Mouse (Mus musculus) neural tube, postnatal 0 days (tissue): ENCODE measurements around the gene Olfr279. TPM values are rescaled to one million over a fixed set of nuclear protein-coding genes. Genes with fewer than 3 reads are reported as not detected.

Experiments
- microRNA-seq: library from miRNA; unstranded; fragments of <30 nt; microRNA quantifications from one replicate; pipeline ENCODE4, GENCODE M21; 2016
- polyA plus RNA-seq: library from polyadenylated mRNA; unstranded; fragments of >200 nt; fragmentation: Nextera tagmentation; extraction: Ambion mirVana; gene quantifications from 2 replicates; pipeline ENCODE4 v1.2.1, GENCODE M21; 2015

The Olfr279 gene
- polyA plus RNA-seq, result not detected in 2 replicates

DNA sequence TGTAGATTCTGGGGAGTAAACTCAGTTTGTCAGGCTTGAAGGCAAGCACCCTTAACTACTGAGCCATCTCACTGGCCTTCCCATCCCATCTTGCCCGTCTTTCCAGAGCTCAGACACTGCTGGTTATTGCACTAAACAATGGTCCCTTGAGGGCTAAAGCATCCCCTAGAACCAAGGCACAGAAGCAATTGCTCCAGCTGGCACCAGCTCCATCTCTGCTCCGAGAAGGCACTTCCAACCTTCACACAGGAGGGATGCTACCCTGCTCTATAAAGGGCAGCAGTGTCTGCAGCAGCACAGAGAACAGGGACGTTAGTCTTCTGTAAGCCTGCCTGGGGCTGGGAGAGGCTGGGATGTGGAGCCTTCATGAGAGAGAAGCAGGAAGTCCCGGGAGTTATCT, at the start of gene Olfr279:
TSS of gene Olfr279 (plus strand) at position 301 of the 400 bp plus-strand sequence.

GRCm38 (mm10) chr15:98452288-98452687, 39.9 kb upstream of the Olfr279 start, which contains the start of gene Olfr281:
Gene Olfr281, plus strand, starts transcription at chr15:98452588.

DNA sequence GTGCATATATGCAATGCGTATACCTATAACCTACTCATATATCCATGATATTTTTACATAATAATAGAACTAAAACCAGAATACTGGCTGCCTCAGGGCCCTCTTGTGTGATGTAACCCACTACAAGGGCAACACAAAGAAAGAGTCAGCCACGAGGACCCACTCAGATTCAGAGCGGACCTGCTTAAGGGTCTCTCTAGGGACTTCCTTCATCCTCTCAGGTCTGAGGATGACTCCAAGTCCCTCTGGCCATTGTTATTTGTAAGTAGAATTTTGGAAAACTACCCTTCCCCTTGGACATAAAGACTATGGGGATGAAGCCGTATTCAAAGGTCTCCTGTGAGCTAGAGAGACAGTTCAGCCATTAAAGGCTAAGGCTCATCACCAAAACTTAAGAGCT, 22.6 kb upstream of the Olfr279 start, which contains the start of gene OR5BS1P:
TSS of gene OR5BS1P (plus strand) at position 301 of the 400 bp plus-strand sequence.

DNA sequence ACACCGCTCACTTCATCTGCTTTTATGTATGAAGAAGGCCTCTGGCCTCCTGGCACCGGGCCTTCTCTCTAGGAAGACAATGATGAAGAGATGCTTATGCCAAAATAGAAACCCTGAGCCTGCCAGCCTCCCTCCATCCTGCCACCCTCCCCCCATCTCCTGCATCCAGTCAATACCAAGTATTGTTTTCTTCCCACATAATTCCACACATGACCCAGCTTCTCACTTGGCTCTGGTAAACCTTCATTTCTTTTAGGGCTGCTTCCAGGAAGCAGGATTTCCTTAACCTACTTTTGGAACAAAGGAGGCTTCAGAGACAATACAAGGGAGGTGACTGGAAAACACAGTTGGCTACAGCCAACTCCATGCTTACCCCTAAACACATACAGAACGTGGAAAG, 9.5 kb upstream of the Olfr279 start, which contains the start of gene Lalba:
TSS of gene Lalba (minus strand) at position 21 of the 400 bp plus-strand sequence.

DNA sequence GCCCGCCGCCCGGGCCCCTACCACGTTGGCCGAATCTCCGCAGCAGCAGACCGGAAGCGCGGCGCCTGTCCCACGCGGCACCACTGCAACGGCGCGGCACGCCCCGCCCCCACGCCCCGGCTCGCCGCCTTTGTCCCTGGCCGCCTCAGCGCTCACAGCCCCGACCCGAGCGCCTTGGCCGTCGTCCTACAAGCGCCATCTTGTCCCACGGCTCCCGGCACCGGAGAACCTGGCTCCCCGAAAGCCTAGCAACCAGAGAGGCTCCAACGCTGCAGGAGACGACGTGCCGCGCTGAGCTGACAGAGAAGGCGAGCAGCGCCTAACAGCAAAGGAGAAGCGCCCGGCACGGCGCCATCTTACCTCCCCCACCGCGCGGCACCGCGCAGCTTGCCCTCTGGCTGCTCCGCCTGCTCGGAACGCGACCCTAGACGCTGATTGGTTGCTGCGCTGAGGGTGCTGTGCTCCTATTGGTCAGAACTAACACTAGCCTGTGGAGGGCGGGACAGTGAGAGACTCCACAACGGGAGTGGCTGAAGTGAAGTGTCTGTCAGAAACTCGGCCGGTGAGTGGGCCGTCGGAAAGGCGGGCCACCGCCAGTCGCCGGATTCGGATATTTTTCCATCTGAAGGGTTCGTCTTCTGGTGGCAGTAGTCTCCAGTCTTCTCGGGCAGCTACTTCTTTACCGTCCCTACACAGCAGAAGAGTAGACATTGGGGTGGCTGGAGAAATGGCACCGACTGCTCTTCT, 41.9 kb downstream of the Olfr279 start, which contains the start of gene Kansl2:
TSS of gene Kansl2 (minus strand) at position 384 of the 747 bp plus-strand sequence.

Small RNA genes within 50 kb of the gene (microRNA-seq; reads per million reads assigned to microRNA genes)
- gene Mir1291, result not detected

Other genes with a start within 250 kb of the Olfr279 start
- not detected in 2 replicates for gene H1fnt, start 235.1 kb upstream of the Olfr279 start, polyA plus RNA-seq
- gene Zfp641, start 196.2 kb upstream of the Olfr279 start, polyA plus RNA-seq, result 8.0 and 9.8 TPM in 2 replicates
- gene Olfr285, start 175.0 kb upstream of the Olfr279 start, polyA plus RNA-seq, result not detected in 2 replicates
- gene Olfr284, start 151.4 kb upstream of the Olfr279 start, polyA plus RNA-seq, result not detected in 2 replicates
- not detected in 2 replicates for gene Olfr283, start 111.5 kb upstream of the Olfr279 start, polyA plus RNA-seq
- gene Olfr282, start 61.2 kb upstream of the Olfr279 start, polyA plus RNA-seq, result not detected in 2 replicates
- gene Olfr281, start 39.8 kb upstream of the Olfr279 start, polyA plus RNA-seq, result 0.14 TPM in 1 of 2 replicates, not detected in the other
- gene OR5BS1P, start 22.5 kb upstream of the Olfr279 start, polyA plus RNA-seq, result not detected in 2 replicates
- gene Lalba, start 9.7 kb upstream of the Olfr279 start, polyA plus RNA-seq, result not detected in 2 replicates
- 80.5 and 87.7 TPM in 2 replicates for gene Kansl2, start 41.9 kb downstream of the Olfr279 start, polyA plus RNA-seq
- 40.5 and 42.5 TPM in 2 replicates for gene Ccnt1, start 78.5 kb downstream of the Olfr279 start, polyA plus RNA-seq
- not detected in 2 replicates for gene 4930415O20Rik, start 78.6 kb downstream of the Olfr279 start, polyA plus RNA-seq
- 8.7 and 9.7 TPM in 2 replicates for gene Adcy6, start 117.7 kb downstream of the Olfr279 start, polyA plus RNA-seq
- gene Cacnb3, start 138.4 kb downstream of the Olfr279 start, polyA plus RNA-seq, result 76.7 and 90.3 TPM in 2 replicates
- gene Ddx23, start 170.5 kb downstream of the Olfr279 start, polyA plus RNA-seq, result 20.5 and 21.6 TPM in 2 replicates
- gene Rnd1, start 185.1 kb downstream of the Olfr279 start, polyA plus RNA-seq, result 18.3 and 19.6 TPM in 2 replicates
- gene Ccdc65, start 215.8 kb downstream of the Olfr279 start, polyA plus RNA-seq, result 8.8 and 9.1 TPM in 2 replicates
- gene Fkbp11, start 235.8 kb downstream of the Olfr279 start, polyA plus RNA-seq, result 7.5 and 8.3 TPM in 2 replicates